Mouse (Mus musculus) myocyte (in vitro differentiated cells): ENCODE results near the gene Aim2.

Source experiments
- POLR2A ChIP-seq: IDR thresholded peaks from one replicate; pipeline ENCODE4 v1.6.1; 2011; ENCODE audit warnings: low read depth, mild to moderate bottlenecking, control low read depth, moderate library complexity; ENCODE audit not compliant: insufficient read length
- USF1 ChIP-seq: IDR thresholded peaks from one replicate; pipeline ENCODE4 v1.6.1; 2011; ENCODE audit warnings: low read depth, mild to moderate bottlenecking, control low read depth, moderate library complexity

DNA sequence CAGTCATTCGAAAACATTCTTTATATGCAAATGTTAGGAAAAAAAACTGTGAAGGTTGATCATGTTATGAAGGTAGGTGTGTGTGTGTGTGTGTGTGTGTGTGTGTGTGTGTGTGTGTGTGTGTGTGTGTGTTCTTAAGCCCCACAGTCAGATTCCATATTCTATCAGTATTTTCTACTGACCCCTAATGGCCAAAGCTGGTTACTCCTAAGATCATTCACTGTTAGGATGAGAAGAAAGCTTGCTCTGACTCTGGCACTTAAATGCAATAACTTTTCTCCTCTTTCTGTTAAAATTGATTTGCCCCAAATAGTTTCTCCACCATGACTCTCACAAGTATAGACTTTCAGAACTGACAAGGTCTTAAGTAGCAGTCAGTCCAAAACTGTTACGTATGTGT is 6.0 kb downstream of the Aim2 start:
- TF ChIP-seq POLR2A (no peak), USF1 (no peak)
